Mouse (Mus musculus) erythroblast, embryonic 14.5 days (primary cell): ENCODE data around the gene Omt2a.

ENCODE experiments used
- GATA1 ChIP-seq: IDR thresholded peaks from 2 replicates; pipeline ENCODE4 v1.6.1; 2012; ENCODE audit warnings: low read length, inconsistent platforms, mixed read lengths
- TAL1 ChIP-seq: IDR thresholded peaks from 3 replicates; pipeline ENCODE4 v1.6.1; 2012; ENCODE audit warnings: low read length, inconsistent platforms, mixed read lengths

DNA sequence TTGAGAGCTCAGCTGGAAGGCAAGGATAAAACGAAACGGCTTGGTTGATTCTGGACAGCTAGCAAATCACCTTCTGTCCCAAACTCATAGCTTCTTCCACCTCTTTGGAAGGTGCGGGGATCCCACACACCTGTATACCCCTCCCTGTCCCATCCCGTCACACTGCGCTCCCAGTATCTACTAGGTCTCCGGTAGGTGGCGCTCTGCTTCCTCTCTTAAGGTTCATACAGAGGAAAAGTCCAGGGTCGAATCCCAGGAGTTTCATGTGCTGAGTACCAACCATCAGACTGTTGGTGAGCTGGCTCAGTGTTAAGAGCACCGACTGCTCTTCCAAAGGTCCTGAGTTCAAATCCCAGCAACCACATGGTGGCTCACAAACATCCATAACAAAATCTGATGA lies 43.5 kb upstream of the Omt2a start:
- TF ChIP-seq TAL1 = no peak
- TF ChIP-seq GATA1 = no peak
